Mouse (Mus musculus): Measurements from ENCODE around the gene Gm10518. TPM values are rescaled to one million over a fixed set of nuclear protein-coding genes. Genes with fewer than 3 reads are reported as not detected.

The Gm10518 gene
- polyA plus RNA-seq, 1 experiment from 2014 or later, result 0.20 TPM

GRCm38 (mm10) chr1:179833596-179833995, 30.4 kb downstream of the Gm10518 start:
- 94% methylated on average over 1 of the region's 1 CpGs for WGBS

GRCm38 (mm10) chr1:179835753-179836425, 32.7 kb downstream of the Gm10518 start:
- Histone ChIP-seq H3K4me3 (ENCODE audit: control insufficient read depth in 1 of 2, insufficient read depth in 1 of 2, low read depth in 1 of 2, low read length in 2 of 2) (no peak overlapping the region), H3K9me3 (ENCODE audit: control insufficient read depth, low read length) (peaks cover 12% of the 10 kb centered on the region), H3K4me2 (ENCODE audit: low read length) (no peak overlapping the region), H3K27me3 (ENCODE audit: control insufficient read depth, insufficient read depth, low read length) (no peaks in the 10 kb centered on the region), H3K36me3 (ENCODE audit: control insufficient read depth, insufficient read depth, low read length) (no peaks in the 10 kb centered on the region), H3K4me1 (ENCODE audit: control insufficient read depth in 2 of 2, insufficient read depth in 2 of 2, low read length in 2 of 2) (no peaks in the 10 kb centered on the region), H3K9ac (ENCODE audit: low read length) (no peak overlapping the region), H3K27ac (replicated peaks in 1 of 2; ENCODE audit: control insufficient read depth in 1 of 2, insufficient read depth in 1 of 2, low read depth in 2 of 2, low read length in 2 of 2) (no peak overlapping the region)
- WGBS, result 88% methylated on average over 1 of the region's 1 CpGs
- ATAC-seq (ENCODE audit: insufficient number of reproducible peaks, insufficient read depth, low FRiP score, low read depth), result no peak

More at GRCm38 (mm10) chr1:179833596-179833995, 30.4 kb downstream of the Gm10518 start:
- Histone ChIP-seq H3K4me3 (ENCODE audit: control insufficient read depth in 1 of 2, insufficient read depth in 1 of 2, low read depth in 1 of 2, low read length in 2 of 2) (no peak overlapping the region), H3K9me3 (ENCODE audit: control insufficient read depth, low read length) (peaks cover 12% of the 10 kb centered on the region), H3K4me1 (ENCODE audit: control insufficient read depth in 2 of 2, insufficient read depth in 2 of 2, low read length in 2 of 2) (0 out of 4 replicates have a peak, but pooled peaks cover 0 to 2% of the 10 kb centered on the region in 2 experiments), H3K36me3 (ENCODE audit: control insufficient read depth, insufficient read depth, low read length) (no peaks in the 10 kb centered on the region), H3K9ac (ENCODE audit: low read length) (no peak overlapping the region), H3K27me3 (ENCODE audit: control insufficient read depth, insufficient read depth, low read length) (no peaks in the 10 kb centered on the region), H3K4me2 (ENCODE audit: low read length) (no peak overlapping the region), H3K27ac (replicated peaks in 1 of 2; ENCODE audit: control insufficient read depth in 1 of 2, insufficient read depth in 1 of 2, low read depth in 2 of 2, low read length in 2 of 2) (no peak overlapping the region)
- ATAC-seq (ENCODE audit: insufficient number of reproducible peaks, insufficient read depth, low FRiP score, low read depth), result no peak

GRCm38 (mm10) chr1:179836426-179837404, 33.5 kb downstream of the Gm10518 start:
- peaks cover 12% of the 10 kb centered on the region for H3K9me3 ChIP-seq (ENCODE audit: control insufficient read depth, low read length)
- H3K4me1 ChIP-seq (ENCODE audit: control insufficient read depth in 2 of 2, insufficient read depth in 2 of 2, low read length in 2 of 2), result no peaks in the 10 kb centered on the region
- H3K4me2 ChIP-seq (ENCODE audit: low read length), result no peak overlapping the region
- H3K27ac ChIP-seq (replicated peaks in 1 of 2; ENCODE audit: control insufficient read depth in 1 of 2, insufficient read depth in 1 of 2, low read depth in 2 of 2, low read length in 2 of 2), result no peak overlapping the region
- H3K4me3 ChIP-seq (ENCODE audit: control insufficient read depth in 1 of 2, insufficient read depth in 1 of 2, low read depth in 1 of 2, low read length in 2 of 2), result no peak overlapping the region
- ATAC-seq (ENCODE audit: insufficient number of reproducible peaks, insufficient read depth, low FRiP score, low read depth), result no peak
- no peaks in the 10 kb centered on the region for H3K36me3 ChIP-seq (ENCODE audit: control insufficient read depth, insufficient read depth, low read length)
- WGBS, result 80% methylated on average over 7 of the region's 7 CpGs
- no peaks in the 10 kb centered on the region for H3K27me3 ChIP-seq (ENCODE audit: control insufficient read depth, insufficient read depth, low read length)
- H3K9ac ChIP-seq (ENCODE audit: low read length), result no peak overlapping the region

DNA sequence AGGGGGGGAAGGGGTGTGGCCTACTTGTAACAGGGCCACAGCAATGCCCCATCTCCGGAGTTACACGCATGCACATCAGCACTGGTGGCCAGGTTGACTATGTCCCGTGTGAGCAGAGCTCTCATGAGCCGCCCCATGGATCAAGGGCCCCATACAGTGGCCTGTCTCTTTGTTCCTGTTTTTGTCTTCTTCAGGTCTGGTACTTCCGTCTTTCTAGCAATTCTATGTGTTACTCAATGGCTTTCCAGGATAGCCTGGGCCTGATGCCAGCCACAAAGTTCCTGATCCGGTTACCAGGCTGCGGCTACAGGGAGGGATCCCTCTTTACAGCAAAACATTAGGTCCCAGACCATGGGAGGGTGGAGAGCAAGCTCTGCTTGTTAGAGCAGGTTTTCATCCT, 39.4 kb downstream of the Gm10518 start:
- Histone ChIP-seq H3K36me3 (ENCODE audit: control insufficient read depth, insufficient read depth, low read length) (no peaks in the 10 kb centered on the region), H3K4me3 (ENCODE audit: control insufficient read depth in 1 of 2, insufficient read depth in 1 of 2, low read depth in 1 of 2, low read length in 2 of 2) (no peak overlapping the region), H3K27me3 (ENCODE audit: control insufficient read depth, insufficient read depth, low read length) (no peaks in the 10 kb centered on the region), H3K9ac (ENCODE audit: low read length) (no peak overlapping the region), H3K4me1 (ENCODE audit: control insufficient read depth in 2 of 2, insufficient read depth in 2 of 2, low read length in 2 of 2) (peaks cover 2 to 9% of the 10 kb centered on the region in 2 experiments; a peak in 2 of 4 replicates), H3K27ac (replicated peaks in 1 of 2; ENCODE audit: control insufficient read depth in 1 of 2, insufficient read depth in 1 of 2, low read depth in 2 of 2, low read length in 2 of 2) (no peak overlapping the region), H3K9me3 (ENCODE audit: control insufficient read depth, low read length) (no peaks in the 10 kb centered on the region), H3K4me2 (ENCODE audit: low read length) (no peak overlapping the region)
- no peak for ATAC-seq (ENCODE audit: insufficient number of reproducible peaks, insufficient read depth, low FRiP score, low read depth)
- WGBS, result 78% methylated on average over 7 of the region's 7 CpGs

DNA sequence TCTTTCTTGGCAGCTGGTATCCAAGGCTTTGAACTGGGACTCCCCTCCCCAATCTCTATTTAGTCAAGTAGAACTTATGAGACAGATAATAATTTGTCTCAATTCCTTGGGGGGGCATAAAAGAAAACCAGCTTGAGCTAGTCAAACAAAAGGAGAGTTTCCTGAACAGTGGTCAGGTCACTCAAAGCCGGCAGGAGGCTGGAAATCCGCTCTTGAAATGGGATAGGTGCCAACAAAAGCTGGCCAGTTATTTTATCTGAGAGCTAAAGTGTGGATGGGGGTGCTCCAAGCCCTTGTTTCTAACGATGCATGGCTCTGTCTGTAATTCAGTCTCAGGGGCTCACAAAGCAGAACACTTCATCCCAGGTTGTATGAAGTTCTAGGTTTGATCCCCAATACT, 40.8 kb downstream of the Gm10518 start:
- no peak for ATAC-seq (ENCODE audit: insufficient number of reproducible peaks, insufficient read depth, low FRiP score, low read depth)
- H3K4me3 ChIP-seq (ENCODE audit: control insufficient read depth in 1 of 2, insufficient read depth in 1 of 2, low read depth in 1 of 2, low read length in 2 of 2), result no peak overlapping the region
- no peak overlapping the region for H3K4me2 ChIP-seq (ENCODE audit: low read length)
- 0 out of 4 replicates have a peak overlapping the region, but pooled peaks have one; percentile 25 to 32 for H3K27ac ChIP-seq (replicated peaks in 1 of 2; ENCODE audit: control insufficient read depth in 1 of 2, insufficient read depth in 1 of 2, low read depth in 2 of 2, low read length in 2 of 2)
- H3K4me1 ChIP-seq (ENCODE audit: control insufficient read depth in 2 of 2, insufficient read depth in 2 of 2, low read length in 2 of 2), result peaks cover 5 to 9% of the 10 kb centered on the region in 2 experiments; a peak in 3 of 4 replicates
- H3K9ac ChIP-seq (ENCODE audit: low read length), result no peak overlapping the region
- H3K9me3 ChIP-seq (ENCODE audit: control insufficient read depth, low read length), result no peaks in the 10 kb centered on the region
- whole genome bisulfite sequencing, result 7% methylated on average over 3 of the region's 3 CpGs
- H3K27me3 ChIP-seq (ENCODE audit: control insufficient read depth, insufficient read depth, low read length), result no peaks in the 10 kb centered on the region
- no peaks in the 10 kb centered on the region for H3K36me3 ChIP-seq (ENCODE audit: control insufficient read depth, insufficient read depth, low read length)

DNA sequence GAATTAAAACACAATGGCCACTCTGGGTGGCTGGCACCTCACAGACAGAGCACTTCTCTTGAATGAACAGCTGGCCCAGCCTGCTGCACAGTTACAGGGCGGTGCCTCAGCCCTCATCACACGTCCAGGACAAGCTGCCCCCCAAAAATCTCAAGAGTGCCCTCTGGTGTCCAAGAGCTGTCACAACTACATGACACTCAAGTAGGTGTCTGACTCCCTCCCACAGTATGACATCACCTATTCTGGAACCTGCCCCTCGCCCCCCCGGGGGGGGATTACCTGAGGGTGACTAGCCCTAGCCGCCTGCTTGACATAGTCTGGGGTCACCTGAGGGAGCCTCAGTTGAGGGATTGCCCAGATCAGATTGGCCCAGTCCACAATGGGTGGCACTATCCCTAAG, 41.7 kb downstream of the Gm10518 start:
- H3K27me3 ChIP-seq (ENCODE audit: control insufficient read depth, insufficient read depth, low read length), result no peaks in the 10 kb centered on the region
- H3K4me2 ChIP-seq (ENCODE audit: low read length), result no peak overlapping the region
- H3K36me3 ChIP-seq (ENCODE audit: control insufficient read depth, insufficient read depth, low read length), result no peaks in the 10 kb centered on the region
- no peak overlapping the region for H3K27ac ChIP-seq (replicated peaks in 1 of 2; ENCODE audit: control insufficient read depth in 1 of 2, insufficient read depth in 1 of 2, low read depth in 2 of 2, low read length in 2 of 2)
- H3K4me3 ChIP-seq (ENCODE audit: control insufficient read depth in 1 of 2, insufficient read depth in 1 of 2, low read depth in 1 of 2, low read length in 2 of 2), result no peak overlapping the region
- 0 out of 2 replicates have a peak, but pooled peaks have one; percentile 32 for ATAC-seq (ENCODE audit: insufficient number of reproducible peaks, insufficient read depth, low FRiP score, low read depth)
- WGBS, result 12% methylated on average over 5 of the region's 5 CpGs
- H3K9ac ChIP-seq (ENCODE audit: low read length), result no peak overlapping the region
- H3K9me3 ChIP-seq (ENCODE audit: control insufficient read depth, low read length), result no peaks in the 10 kb centered on the region
- peaks cover 5 to 9% of the 10 kb centered on the region in 2 experiments; a peak in 3 of 4 replicates for H3K4me1 ChIP-seq (ENCODE audit: control insufficient read depth in 2 of 2, insufficient read depth in 2 of 2, low read length in 2 of 2)

- H3K36me3 ChIP-seq (ENCODE audit: control insufficient read depth, insufficient read depth, low read length), result no peaks in the 10 kb centered on the region
- H3K9me3 ChIP-seq (ENCODE audit: control insufficient read depth, low read length), result no peaks in the 10 kb centered on the region
- H3K4me2 ChIP-seq (ENCODE audit: low read length), result no peak overlapping the region
- H3K4me1 ChIP-seq (ENCODE audit: control insufficient read depth in 2 of 2, insufficient read depth in 2 of 2, low read length in 2 of 2), result peaks cover 5 to 9% of the 10 kb centered on the region in 2 experiments; a peak in 3 of 4 replicates
- H3K9ac ChIP-seq (ENCODE audit: low read length), result no peak overlapping the region
- no peak for ATAC-seq (ENCODE audit: insufficient number of reproducible peaks, insufficient read depth, low FRiP score, low read depth)
- no peaks in the 10 kb centered on the region for H3K27me3 ChIP-seq (ENCODE audit: control insufficient read depth, insufficient read depth, low read length)
- H3K27ac ChIP-seq (replicated peaks in 1 of 2; ENCODE audit: control insufficient read depth in 1 of 2, insufficient read depth in 1 of 2, low read depth in 2 of 2, low read length in 2 of 2), result no peak overlapping the region
- 83% methylated on average over 16 of the region's 16 CpGs for WGBS
- no peak overlapping the region for H3K4me3 ChIP-seq (ENCODE audit: control insufficient read depth in 1 of 2, insufficient read depth in 1 of 2, low read depth in 1 of 2, low read length in 2 of 2)
Observed at GRCm38 (mm10) chr1:179845832-179846499, 42.8 kb downstream of the Gm10518 start.

All from heart, embryonic 14.5 days (tissue).